Mouse (Mus musculus) cerebellum, adult 11 months (tissue): ENCODE data around the gene Gm45062.

ENCODE experiments used
- DNase-seq: peaks from one replicate; pipeline ENCODE4 v3.0.0; 2022

Gene Gm45062

DNA sequence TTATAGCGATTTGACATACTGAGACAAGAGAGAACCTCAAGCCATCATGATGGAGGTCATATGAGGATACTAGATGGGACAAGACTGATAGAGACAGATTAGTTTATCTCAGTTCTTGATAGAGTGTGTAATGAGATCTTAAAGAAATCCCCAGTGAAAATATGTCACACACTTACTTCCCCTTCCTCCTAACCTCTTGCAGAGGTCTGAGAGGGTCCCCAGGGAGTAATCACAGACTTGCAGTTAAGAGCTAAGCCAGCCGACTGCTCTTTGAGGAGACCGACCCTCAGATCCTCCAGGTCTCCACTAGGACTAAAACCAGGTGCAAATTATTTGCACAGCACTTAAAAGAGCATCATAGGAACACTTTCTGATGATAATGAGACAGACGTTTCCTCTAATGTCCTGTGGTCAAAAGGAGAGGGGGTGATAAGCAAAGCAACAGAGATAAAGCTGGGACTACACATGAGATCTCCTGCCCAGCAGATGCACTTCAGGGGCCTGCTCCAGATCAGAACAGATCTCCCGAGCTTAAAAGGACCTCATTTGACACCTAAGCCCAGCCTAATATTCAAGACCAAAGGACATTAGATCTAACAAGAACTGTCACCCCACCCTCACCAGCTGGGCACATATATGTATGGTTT lies 372.9 kb downstream of the Gm45062 start:
- DNase-seq = no peak

DNA sequence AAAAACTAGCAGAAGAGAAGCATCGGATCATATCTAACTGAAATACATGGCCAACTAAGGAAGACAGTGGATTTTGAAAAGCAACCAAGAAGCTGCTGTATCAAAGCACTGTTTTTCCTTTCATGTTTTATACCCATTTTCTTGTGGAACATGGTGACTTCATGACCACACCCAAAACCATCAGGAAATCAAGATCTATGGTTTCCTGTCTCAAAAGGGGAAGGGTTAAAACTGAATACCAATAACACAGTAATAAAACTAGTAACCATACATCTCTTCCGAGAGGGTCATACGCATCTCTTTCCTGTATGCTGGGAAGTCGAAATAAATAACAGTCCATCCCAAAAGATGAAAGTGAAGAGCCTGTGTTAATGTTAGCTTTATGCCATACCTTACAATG lies 373.5 kb downstream of the Gm45062 start:
- DNase-seq = no peak

DNA sequence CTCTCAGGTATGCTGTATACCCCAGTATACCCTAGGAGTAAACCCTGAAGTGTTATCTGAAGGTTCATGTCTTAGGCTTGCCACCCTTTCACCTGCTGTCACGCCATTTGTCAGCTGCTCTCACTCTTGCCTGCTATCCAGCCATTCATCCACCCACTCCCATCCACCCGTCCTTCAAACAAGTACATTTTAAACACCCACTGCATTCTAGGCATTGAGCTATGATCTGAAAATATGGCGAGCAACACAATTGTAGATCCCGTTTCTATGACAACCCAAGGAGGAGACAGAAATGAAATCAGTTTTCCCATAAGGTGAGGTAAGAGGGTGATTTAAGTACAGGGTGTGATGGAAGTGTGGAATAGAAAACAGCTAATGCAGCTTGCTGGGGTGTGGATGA lies 378.9 kb downstream of the Gm45062 start:
- DNase-seq = no peak

DNA sequence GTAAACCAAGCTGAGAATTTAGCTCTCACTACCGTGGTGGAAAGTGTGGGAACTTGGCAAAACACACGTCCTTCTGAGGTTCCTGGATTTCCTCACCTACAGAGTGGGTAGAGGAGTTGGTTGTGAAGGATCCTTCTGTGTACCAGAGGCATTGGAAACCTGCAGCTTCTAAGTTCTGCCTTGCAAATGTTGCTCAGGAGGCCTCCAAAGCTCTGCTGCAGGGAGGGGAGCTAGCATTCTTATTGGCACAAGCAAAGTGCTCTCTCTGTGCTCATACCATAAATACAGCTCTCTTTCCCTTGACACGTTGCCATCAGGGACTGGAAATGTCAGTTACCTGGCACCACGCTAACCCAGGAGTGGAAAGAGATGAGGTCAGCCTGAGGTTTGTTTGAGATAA lies 379.6 kb downstream of the Gm45062 start:
- no peak for DNase-seq

DNA sequence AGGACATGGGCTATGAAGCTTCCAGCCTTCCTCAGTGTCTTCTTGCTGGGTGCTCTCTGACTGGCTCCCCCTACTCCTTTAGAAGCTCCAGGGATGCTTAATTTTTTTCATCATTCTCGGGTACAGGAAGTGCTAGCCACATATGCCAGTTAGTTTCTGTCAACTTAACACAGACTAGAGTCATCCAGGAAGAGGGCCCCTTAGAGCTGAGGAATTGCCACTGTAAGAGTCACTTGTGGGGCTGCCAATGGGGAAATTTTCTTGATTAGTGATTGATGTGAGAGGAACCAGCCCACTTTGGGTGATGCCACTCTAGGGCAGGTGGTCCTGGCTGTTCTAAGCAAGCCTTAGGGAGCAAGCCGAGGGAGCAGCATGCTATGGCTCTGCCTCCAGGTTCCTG lies 380.3 kb downstream of the Gm45062 start:
- DNase-seq = no peak

DNA sequence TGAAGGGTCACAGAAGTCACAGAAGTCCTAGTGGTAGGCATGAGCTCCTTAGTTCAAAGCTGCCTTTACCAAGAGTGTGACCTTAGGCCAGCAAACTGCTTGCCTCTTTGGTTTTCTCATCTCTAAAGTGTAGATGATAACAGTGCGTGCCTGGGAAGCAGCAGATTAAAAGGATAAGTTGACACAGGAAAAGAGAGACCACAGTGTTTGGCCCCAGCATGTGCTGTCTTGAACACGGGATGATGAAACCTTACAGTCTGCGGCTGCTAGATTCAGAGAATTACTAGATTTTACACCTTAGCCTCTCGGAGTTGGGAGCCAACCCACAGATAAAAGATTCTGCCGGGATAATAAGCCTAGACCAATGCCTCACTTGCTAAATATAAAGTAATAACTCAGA lies 381.6 kb downstream of the Gm45062 start:
- no peak for DNase-seq

DNA sequence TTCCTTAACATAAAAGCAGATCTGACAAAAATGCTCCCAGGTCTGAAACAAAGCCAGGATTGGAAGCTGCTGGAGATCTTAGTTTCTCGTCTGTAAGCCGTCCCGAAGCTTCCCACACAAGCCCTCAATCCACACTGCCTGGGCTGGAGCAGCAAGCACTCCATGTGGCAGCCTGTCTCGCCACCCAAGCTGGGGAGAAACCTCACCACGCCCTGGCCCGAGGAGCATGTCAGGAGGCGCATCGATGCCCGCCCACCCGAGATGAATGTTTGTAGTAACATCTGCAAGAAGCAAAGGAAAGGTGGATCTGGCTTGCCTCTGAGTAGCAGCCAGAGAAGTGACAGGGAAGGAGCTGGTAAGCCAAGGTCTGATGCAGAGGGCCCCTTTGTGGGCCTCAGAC lies 385.5 kb downstream of the Gm45062 start:
- no peak for DNase-seq

DNA sequence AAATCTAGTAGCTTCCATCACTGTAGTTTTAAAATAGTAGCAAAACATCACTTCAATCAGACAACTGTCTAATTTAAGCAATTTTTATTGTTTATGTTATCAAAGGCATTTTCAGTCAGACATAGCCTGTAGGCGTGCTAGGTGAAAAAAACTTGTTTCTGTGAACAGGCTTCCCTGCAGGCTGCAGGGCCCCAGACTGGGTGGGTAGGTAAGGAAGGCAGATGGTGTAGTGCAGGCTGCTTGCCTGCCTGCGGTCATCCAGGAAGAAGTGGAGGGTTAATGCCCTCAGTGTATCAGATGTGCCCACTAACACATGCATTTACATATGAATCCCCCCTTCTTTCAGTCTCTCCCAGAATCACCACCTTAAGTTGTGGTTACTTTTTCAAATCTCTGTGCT lies 386.5 kb downstream of the Gm45062 start:
- no peak for DNase-seq
